Mouse (Mus musculus): Measurements from ENCODE around the gene Psme3.

DNA sequence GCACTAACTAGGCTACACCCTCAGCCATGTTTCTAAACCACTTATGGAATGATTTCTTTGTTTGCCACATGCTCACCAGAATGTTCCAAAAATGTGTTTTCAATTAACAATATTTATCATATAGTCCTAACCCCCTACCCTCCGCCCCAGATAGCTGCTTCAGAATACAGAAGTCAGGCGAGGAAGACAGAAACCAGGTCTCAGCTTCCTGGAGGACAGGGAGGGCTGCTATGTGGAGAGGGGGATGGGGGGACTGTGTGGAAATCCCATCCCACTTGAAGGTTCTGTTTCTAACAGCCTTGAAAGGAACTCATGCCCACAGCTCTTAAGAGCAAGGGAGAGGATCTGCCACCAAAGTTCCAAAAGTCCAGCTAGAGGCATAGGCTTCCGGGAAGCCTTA lies 33.2 kb downstream of the Psme3 start:
- TF ChIP-seq POLR2A (IDR thresholded peaks at IDR 0.05; ENCODE audit: borderline replicate concordance, low read depth, low read length): no peak
- no peak for TF ChIP-seq CTCF (IDR thresholded peaks at IDR 0.05; ENCODE audit: low read depth, low read length)
